Mouse (Mus musculus): ENCODE data around the gene Rc3h1.

GRCm38 (mm10) chr1:160989395-160989794 is 83.2 kb downstream of the Rc3h1 start:
- TF ChIP-seq GATA2 (IDR thresholded peaks at IDR 0.05; ENCODE audit: borderline replicate concordance, low read depth, low read length) (no peak), CTCF (IDR thresholded peaks at IDR 0.05; ENCODE audit: low read depth, low read length) (no peak), POLR2AphosphoS5 (IDR thresholded peaks at IDR 0.05; ENCODE audit: insufficient replicate concordance, low read depth, low read length) (no peak)

Data from G1E (cell line).